Mouse (Mus musculus) adrenal gland, adult 2 months (tissue): ENCODE results near the gene Myo1g. TPM values are rescaled to one million over a fixed set of nuclear protein-coding genes. Genes with fewer than 3 reads are reported as not detected.

Experiments used
- DNase-seq: peaks from one replicate; pipeline ENCODE4 v3.0.0; 2021
- long read RNA-seq: library from polyadenylated mRNA; stranded (forward); transcript quantifications from one replicate; pipeline ENCODE4 v2.0.0, GENCODE M21; 2021
- polyA plus RNA-seq: library from polyadenylated mRNA; depleted of rRNA; stranded (reverse); fragments of >200 nt; gene quantifications from 2 replicates; pipeline ENCODE4 v1.2.3, GENCODE M21; 2012; rRNA removed
- total RNA-seq, 2 experiments: library from RNA; stranded (reverse); gene quantifications; 2 replicates each; pipeline ENCODE4 v1.2.3; 2021

The Myo1g gene
- total RNA-seq = 1 to 10 TPM; 2.1 to 2.6 TPM
- 3.8 and 4.7 TPM in 2 replicates for polyA plus RNA-seq
- long read RNA-seq, partial matches to known transcripts = 0 of 2 reads
- long read RNA-seq, other reads (novel, unspliced or antisense) = 0 of 2 reads

- DNase-seq = no peak
These were observed at the start of gene Myo1g for GRCm38 (mm10) chr11:6520507-6521173. Gene Myo1g (minus strand): TSS chr11:6520965.

GRCm38 (mm10) chr11:6569410-6569777 is 48.6 kb upstream of the Myo1g start:
- DNase-seq = peak; percentile 74

- DNase-seq = peak; percentile 30
These were observed 48.0 kb upstream of the Myo1g start for GRCm38 (mm10) chr11:6568584-6569409.

- no peak for DNase-seq
These were observed 47.2 kb upstream of the Myo1g start for GRCm38 (mm10) chr11:6567951-6568350.

GRCm38 (mm10) chr11:6566496-6566895 is 45.7 kb upstream of the Myo1g start:
- DNase-seq = no peak

GRCm38 (mm10) chr11:6563201-6563600 is 42.4 kb upstream of the Myo1g start:
- no peak for DNase-seq

GRCm38 (mm10) chr11:6562359-6562758 is 41.6 kb upstream of the Myo1g start:
- DNase-seq = no peak

- no peak for DNase-seq
These were observed 40.7 kb upstream of the Myo1g start for GRCm38 (mm10) chr11:6561474-6561873.

- DNase-seq = no peak
These were observed 40.0 kb upstream of the Myo1g start for GRCm38 (mm10) chr11:6560655-6561360.

GRCm38 (mm10) chr11:6559996-6560395 is 39.2 kb upstream of the Myo1g start:
- DNase-seq = no peak

- no peak for DNase-seq
These were observed 37.5 kb upstream of the Myo1g start for GRCm38 (mm10) chr11:6558234-6558633.

- DNase-seq = no peak
These were observed 29.4 kb upstream of the Myo1g start for GRCm38 (mm10) chr11:6550201-6550600.

- DNase-seq = no peak
These were observed 29.0 kb upstream of the Myo1g start for GRCm38 (mm10) chr11:6549770-6550169.

GRCm38 (mm10) chr11:6547696-6548325 is 27.0 kb upstream of the Myo1g start:
- peak; percentile 24 for DNase-seq

GRCm38 (mm10) chr11:6547037-6547680 is 26.4 kb upstream of the Myo1g start:
- peak; percentile 83 for DNase-seq

GRCm38 (mm10) chr11:6546205-6547013 is 25.6 kb upstream of the Myo1g start, which contains the start of gene Ccm2:
Gene Ccm2 (plus strand): TSS chr11:6546887.
- peak; percentile 98 for DNase-seq

GRCm38 (mm10) chr11:6545857-6546192 is 25.1 kb upstream of the Myo1g start:
- no peak for DNase-seq

GRCm38 (mm10) chr11:6545186-6545856 is 24.6 kb upstream of the Myo1g start:
- DNase-seq = no peak

- DNase-seq = no peak
These were observed 23.9 kb upstream of the Myo1g start for GRCm38 (mm10) chr11:6544683-6545082.

GRCm38 (mm10) chr11:6530746-6531145 is 10.0 kb upstream of the Myo1g start:
- no peak for DNase-seq
